Mouse (Mus musculus) liver, embryonic 13.5 days (tissue): ENCODE measurements around the gene Mrap2. TPM values are rescaled to one million over a fixed set of nuclear protein-coding genes. Genes with fewer than 3 reads are reported as not detected.

Experiments used
- ATAC-seq: fragments of 200-750 bp; cut with Nextera tagmentation; 2 replicates; pipeline ENCODE4 v1.8.0; 2017; ENCODE audit warnings: low read depth, mild to moderate bottlenecking, moderate number of reproducible peaks, moderate library complexity
- DNase-seq: peaks from one replicate; pipeline ENCODE4 v3.0.0; 2022
- H3K27ac ChIP-seq: fragments of 300-500 bp; sonication (generic); 2 replicates; pipeline ENCODE4 v1.5.1; 2015; ENCODE audit warnings: moderate library complexity, mild to moderate bottlenecking, inconsistent platforms
- H3K27me3 ChIP-seq: fragments of 300-500 bp; sonication (generic); 2 replicates; pipeline ENCODE4 v1.6.1; 2015; ENCODE audit warnings: mild to moderate bottlenecking, inconsistent platforms
- H3K36me3 ChIP-seq: fragments of 300-500 bp; sonication (generic); 2 replicates; pipeline ENCODE4 v1.6.1; 2015; ENCODE audit warnings: mild to moderate bottlenecking, inconsistent platforms
- H3K4me1 ChIP-seq: fragments of 300-500 bp; sonication (generic); replicated peaks from 2 replicates; pipeline ENCODE4 v1.6.1; 2015; ENCODE audit warnings: inconsistent platforms
- H3K4me2 ChIP-seq: fragments of 300-500 bp; sonication (generic); 2 replicates; pipeline ENCODE4 v1.6.1; 2015; ENCODE audit warnings: inconsistent platforms, mild to moderate bottlenecking, moderate library complexity
- H3K4me3 ChIP-seq: fragments of 300-500 bp; sonication (generic); replicated peaks from 2 replicates; pipeline ENCODE4 v1.5.1; 2015; ENCODE audit warnings: mild to moderate bottlenecking, inconsistent platforms
- H3K9ac ChIP-seq: fragments of 300-500 bp; sonication (generic); 2 replicates; pipeline ENCODE4 v1.6.1; 2015; ENCODE audit warnings: mild to moderate bottlenecking, inconsistent platforms
- H3K9me3 ChIP-seq: fragments of 300-500 bp; sonication (generic); replicated peaks from 2 replicates; pipeline ENCODE4 v1.6.1; 2016; ENCODE audit warnings: inconsistent platforms
- WGBS: fragments of 180-500 bp; shearing (Covaris S2); methylation state at CpG from one replicate; pipeline ENCODE4 v1.1.7; 2015; ENCODE audit not compliant: insufficient replicate concordance; 5-methylcytosine and 5-hydroxymethylcytosine counted together
- polyA plus RNA-seq: library from polyadenylated mRNA; unstranded; fragments of >200 nt; fragmentation: Nextera tagmentation; extraction: Ambion mirVana; gene quantifications from 2 replicates; pipeline ENCODE4 v1.2.1, GENCODE M21; 2015

The Mrap2 gene
- polyA plus RNA-seq, 1 experiment from 2014 or later: not detected

DNA sequence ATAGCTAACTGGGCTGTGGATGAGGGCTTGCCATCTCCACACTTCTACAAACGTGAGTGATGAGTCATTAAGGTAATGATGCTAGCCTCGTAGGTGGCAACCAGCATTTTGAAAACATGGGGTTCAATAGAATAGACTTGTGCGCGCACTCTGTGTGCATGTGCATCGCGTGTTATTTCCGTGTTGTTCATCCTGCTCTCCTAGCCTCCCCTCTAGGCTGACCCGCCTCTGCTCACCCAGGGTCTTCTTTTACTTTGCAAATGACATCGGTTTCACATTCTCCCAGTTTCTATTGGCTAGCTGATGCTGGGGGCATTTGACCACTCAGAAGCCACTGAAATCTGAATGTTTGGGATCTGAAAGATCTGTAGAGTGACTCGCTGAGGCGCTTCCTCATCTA, 1.6 kb downstream of the Mrap2 start:
- Histone ChIP-seq H3K27ac (no peak overlapping the region), H3K4me1 (no peaks in the 10 kb centered on the region), H3K9me3 (no peaks in the 10 kb centered on the region), H3K9ac (no peak overlapping the region), H3K27me3 (peaks cover 36% of the 10 kb centered on the region), H3K4me2 (no peak overlapping the region), H3K4me3 (no peak overlapping the region), H3K36me3 (no peaks in the 10 kb centered on the region)
- DNase-seq (no peak), ATAC-seq (no peak)
- WGBS: 29% methylated on average over 11 of the region's 11 CpGs

DNA sequence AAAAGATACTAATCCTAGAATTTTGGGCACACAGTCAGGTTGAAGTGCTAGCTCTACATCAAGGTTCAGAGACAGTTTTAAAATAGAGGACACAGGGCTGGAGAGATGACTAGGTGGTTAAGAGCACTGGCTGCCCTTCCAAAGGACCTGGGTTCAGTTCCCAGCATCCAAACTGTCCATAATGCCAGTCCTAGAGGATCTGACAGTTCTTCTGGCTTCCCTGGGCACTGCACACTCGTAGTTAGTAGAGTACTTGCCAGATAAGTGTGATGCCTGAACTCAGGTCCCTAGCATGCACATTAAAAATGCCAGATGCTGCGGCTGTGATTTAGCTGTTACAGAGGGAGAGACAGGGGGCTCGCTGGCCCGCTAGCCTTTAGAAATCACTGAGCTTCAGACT, 2.3 kb downstream of the Mrap2 start:
- 66% methylated on average over 4 of the region's 4 CpGs for WGBS
- ATAC-seq (no peak), DNase-seq (no peak)
- no peak overlapping the region for H3K4me2 ChIP-seq
- no peaks in the 10 kb centered on the region for H3K4me1 ChIP-seq
- H3K9ac ChIP-seq: no peak overlapping the region
- no peak overlapping the region for H3K4me3 ChIP-seq
- H3K27me3 ChIP-seq: peaks cover 36% of the 10 kb centered on the region
- no peaks in the 10 kb centered on the region for H3K36me3 ChIP-seq
- no peak overlapping the region for H3K27ac ChIP-seq
- no peaks in the 10 kb centered on the region for H3K9me3 ChIP-seq

DNA sequence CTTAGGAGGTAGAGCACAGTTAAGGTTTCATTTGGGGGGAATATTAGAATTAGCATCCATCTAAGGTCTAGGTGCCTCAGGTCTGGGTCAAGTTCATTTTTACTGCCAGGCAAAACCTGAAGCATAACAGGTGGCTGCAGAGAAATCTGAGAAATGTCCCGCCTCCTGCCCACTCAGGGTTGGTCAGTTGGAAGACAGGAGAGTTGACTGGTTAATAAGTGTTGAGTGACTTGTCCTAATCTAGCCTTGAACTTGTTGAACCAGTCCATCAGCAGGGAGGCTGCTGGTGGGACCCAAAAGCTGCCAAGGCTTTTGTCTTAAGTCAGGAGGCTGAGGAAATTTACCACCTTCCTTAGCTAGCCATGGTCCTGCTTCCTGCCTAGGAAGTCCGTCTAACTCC, 3.8 kb downstream of the Mrap2 start:
- Histone ChIP-seq H3K9me3 (no peaks in the 10 kb centered on the region), H3K27me3 (peaks cover 36% of the 10 kb centered on the region), H3K9ac (no peak overlapping the region), H3K4me2 (no peak overlapping the region), H3K4me1 (no peaks in the 10 kb centered on the region), H3K36me3 (no peaks in the 10 kb centered on the region), H3K4me3 (no peak overlapping the region), H3K27ac (no peak overlapping the region)
- ATAC-seq (no peak), DNase-seq (no peak)
- WGBS: 62% methylated on average over 2 of the region's 2 CpGs

DNA sequence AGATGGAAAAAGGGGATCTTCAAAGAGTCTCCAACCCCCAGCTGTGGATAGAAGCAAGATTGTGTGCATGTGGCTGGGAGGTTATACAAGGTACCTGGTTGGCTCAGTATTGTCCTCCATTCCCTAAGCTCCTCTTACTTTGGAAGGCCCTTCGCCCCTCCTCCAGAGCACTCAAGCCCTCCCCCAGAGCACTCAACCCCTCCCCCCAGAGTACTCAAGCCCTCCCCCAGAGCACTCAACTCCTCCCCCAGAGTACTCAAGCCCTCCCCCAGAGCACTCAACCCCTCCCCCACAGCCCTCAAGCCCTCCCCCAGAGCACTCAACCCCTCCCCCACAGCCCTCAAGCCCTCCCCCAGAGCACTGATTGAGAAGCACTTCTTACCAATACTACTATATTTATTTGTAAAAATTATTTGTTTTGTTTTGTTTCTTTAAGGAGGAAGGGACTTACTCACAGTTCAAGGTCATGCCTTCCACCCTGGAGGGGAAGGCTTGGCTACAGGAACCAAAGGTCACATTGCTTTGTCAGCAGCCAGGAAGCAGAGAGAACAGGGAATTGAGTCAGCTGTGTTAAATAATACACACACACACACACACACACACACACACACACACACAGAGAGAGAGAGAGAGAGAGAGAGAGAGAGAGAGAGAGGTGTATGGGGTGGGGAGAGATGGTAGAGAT, 8.7 kb downstream of the Mrap2 start:
- Histone ChIP-seq H3K27me3 (no peaks in the 10 kb centered on the region), H3K4me3 (no peak overlapping the region), H3K9me3 (no peaks in the 10 kb centered on the region), H3K4me1 (no peaks in the 10 kb centered on the region), H3K27ac (no peak overlapping the region), H3K4me2 (no peak overlapping the region), H3K36me3 (no peaks in the 10 kb centered on the region), H3K9ac (no peak overlapping the region)
- WGBS: 92% methylated on average over 1 of the region's 1 CpGs
- ATAC-seq (no peak), DNase-seq (no peak)

DNA sequence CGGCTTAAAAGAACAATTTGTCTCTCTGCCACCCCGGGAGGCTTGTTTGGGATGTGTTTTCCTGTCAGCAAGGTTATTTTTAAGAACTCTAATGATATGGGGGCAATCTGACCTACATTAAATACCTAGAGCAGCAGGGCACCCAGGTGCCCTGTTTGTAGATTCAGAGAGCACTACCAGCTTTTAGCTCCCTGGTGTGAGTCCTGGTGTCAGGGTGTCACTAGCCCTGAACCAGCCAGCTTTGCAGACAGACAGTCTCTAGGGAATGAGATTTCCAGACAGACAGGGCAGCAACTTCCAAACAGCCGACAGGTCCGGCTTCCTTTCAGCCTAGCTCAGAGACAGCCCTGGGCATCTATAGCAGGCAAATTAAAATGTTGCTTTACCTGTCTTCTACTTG, 18.5 kb downstream of the Mrap2 start:
- DNase-seq: no peak
- ATAC-seq: no peak
- no peak overlapping the region for H3K9ac ChIP-seq
- 69% methylated on average over 4 of the region's 4 CpGs for WGBS
- no peaks in the 10 kb centered on the region for H3K4me1 ChIP-seq
- no peak overlapping the region for H3K27ac ChIP-seq
- no peak overlapping the region for H3K4me3 ChIP-seq
- no peaks in the 10 kb centered on the region for H3K27me3 ChIP-seq
- H3K36me3 ChIP-seq: no peaks in the 10 kb centered on the region
- H3K4me2 ChIP-seq: no peak overlapping the region
- H3K9me3 ChIP-seq: no peaks in the 10 kb centered on the region

DNA sequence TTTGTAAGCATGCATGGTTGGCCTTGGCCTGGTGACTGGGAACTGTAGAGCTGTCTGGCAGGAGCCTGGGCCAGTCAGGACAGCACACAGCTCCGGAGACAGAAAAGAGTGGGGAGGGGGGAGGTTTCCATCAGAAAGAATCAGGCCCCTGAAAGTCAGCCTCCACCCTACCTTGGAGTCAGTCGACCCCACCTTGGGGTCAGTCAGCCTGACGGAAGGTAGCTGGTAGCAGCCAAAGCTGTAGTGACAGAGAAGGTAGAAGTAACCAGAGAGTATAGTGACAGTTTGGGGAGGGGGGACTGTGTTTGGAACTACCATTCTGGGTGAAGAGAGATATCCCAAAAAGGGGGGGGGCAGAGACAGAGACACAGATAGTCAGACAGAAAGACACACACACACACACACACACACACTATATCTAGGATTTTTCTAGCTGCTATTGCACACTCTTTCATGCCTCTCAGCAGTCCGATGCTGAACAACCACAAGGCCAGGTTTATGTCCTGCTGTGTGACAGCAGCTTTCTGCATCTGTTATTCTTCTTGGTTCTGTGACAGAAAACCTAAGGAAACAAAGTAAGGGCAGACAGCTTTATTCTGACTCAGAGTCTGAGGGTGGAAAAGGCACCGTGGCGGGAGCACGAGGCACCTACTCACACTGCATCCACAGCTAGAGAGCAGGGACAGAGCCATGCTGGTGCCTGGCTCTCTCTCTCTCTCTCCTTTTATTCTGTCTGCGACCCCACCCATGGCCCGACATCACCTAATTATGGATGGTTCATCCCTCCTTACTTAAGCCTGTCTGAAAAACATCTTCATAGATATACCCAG, 23.1 kb downstream of the Mrap2 start:
- H3K9me3 ChIP-seq: no peaks in the 10 kb centered on the region
- no peak overlapping the region for H3K27ac ChIP-seq
- H3K36me3 ChIP-seq: no peaks in the 10 kb centered on the region
- H3K4me3 ChIP-seq: no peak overlapping the region
- ATAC-seq (no peak), DNase-seq (no peak)
- no peak overlapping the region for H3K9ac ChIP-seq
- H3K27me3 ChIP-seq: no peaks in the 10 kb centered on the region
- 65% methylated on average over 9 of the region's 9 CpGs for WGBS
- H3K4me2 ChIP-seq: no peak overlapping the region
- no peaks in the 10 kb centered on the region for H3K4me1 ChIP-seq

DNA sequence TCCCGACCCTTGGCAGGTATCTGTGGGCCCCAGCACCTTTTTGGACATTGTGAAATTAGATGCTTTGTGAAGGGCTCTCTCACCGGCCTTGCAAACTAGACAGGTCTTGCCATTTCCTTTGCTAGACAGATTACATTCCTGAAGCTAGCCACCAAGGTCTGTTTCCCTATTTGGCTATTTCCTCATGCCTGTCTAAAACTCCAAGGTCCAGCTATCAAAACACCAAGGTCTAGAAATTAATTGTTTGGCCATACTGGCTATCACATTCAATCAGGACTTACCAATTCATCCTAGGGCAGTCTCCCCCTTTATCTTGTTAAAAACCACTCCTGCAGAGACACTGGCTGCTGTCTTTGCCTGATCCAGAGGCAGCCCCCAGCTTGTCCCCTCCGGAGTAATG, 23.9 kb downstream of the Mrap2 start:
- ATAC-seq (no peak), DNase-seq (no peak)
- no peak overlapping the region for H3K4me3 ChIP-seq
- H3K27me3 ChIP-seq: no peaks in the 10 kb centered on the region
- H3K9me3 ChIP-seq: no peaks in the 10 kb centered on the region
- WGBS: 39% methylated on average over 3 of the region's 3 CpGs
- H3K9ac ChIP-seq: no peak overlapping the region
- H3K36me3 ChIP-seq: no peaks in the 10 kb centered on the region
- no peak overlapping the region for H3K27ac ChIP-seq
- H3K4me2 ChIP-seq: no peak overlapping the region
- no peaks in the 10 kb centered on the region for H3K4me1 ChIP-seq

DNA sequence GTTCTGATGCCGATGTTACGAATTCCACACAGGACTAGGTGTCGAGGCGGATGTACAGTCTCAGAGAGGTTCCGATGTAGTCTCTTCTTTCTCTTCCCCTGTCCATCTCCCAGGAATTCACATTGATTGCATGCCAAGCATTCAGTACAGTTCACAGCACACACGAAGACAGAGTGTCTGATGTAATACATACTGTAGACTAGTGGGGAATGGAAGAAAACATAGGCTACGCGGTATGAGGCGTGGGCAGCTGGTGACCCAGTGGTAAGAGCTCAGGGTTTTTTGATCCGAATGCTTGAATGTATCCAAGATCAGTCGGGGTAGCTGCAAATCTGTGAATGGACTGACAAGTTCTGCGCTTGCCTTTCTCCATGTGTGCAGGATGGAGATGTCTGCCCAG, 25.0 kb downstream of the Mrap2 start:
- 74% methylated on average over 12 of the region's 12 CpGs for WGBS
- DNase-seq (no peak), ATAC-seq (no peak)
- Histone ChIP-seq H3K9me3 (no peaks in the 10 kb centered on the region), H3K4me1 (no peaks in the 10 kb centered on the region), H3K27ac (no peak overlapping the region), H3K4me2 (no peak overlapping the region), H3K27me3 (no peaks in the 10 kb centered on the region), H3K9ac (no peak overlapping the region), H3K4me3 (no peak overlapping the region), H3K36me3 (no peaks in the 10 kb centered on the region)

DNA sequence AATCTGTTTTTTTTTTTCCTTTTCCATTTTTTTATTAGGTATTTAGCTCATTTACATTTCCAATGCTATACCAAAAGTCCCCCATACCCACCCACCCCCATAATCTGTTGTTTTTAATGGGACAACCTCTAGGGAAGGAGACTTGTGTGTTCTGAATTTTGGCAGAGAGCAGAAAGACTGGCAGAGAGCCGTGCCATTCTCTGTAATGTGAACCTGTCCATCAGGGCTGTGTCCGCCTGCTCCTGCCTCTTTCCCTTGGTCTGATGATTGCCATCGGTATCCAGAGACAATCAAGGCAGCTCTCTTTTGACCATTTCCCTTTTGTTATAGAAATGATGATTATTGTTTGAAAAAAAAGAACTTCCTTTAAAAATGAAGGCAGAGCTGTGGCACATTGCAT, 26.8 kb downstream of the Mrap2 start:
- no peak for ATAC-seq
- H3K27ac ChIP-seq: no peak overlapping the region
- no peaks in the 10 kb centered on the region; the same call in 1 of the 2 replicates for H3K27me3 ChIP-seq
- H3K9me3 ChIP-seq: no peaks in the 10 kb centered on the region
- 63% methylated on average over 3 of the region's 3 CpGs for WGBS
- no peak overlapping the region for H3K4me2 ChIP-seq
- no peak overlapping the region for H3K9ac ChIP-seq
- no peak for DNase-seq
- H3K4me1 ChIP-seq: no peaks in the 10 kb centered on the region
- H3K36me3 ChIP-seq: no peaks in the 10 kb centered on the region
- no peak overlapping the region for H3K4me3 ChIP-seq

DNA sequence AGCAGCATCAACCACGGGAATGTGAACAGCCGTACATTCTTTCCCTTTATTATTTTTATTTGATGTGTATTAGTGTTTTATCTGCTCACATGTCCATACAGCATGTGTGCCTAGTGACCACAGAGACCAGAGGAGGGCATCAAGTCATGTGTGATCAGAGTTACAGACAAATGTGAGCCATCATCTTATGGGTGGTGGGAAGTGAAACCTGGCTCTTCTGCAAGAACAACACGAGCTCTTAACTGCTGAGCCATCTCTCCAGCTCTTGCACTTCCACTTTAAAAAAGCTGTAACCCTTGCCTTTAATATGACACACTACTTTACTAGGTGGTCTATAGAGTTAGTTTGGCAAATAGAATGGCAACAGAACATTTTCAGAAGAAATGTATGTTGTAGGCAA, 27.4 kb downstream of the Mrap2 start:
- WGBS: 55% methylated on average over 3 of the region's 3 CpGs
- Histone ChIP-seq H3K9ac (no peak overlapping the region), H3K36me3 (no peaks in the 10 kb centered on the region), H3K4me3 (no peak overlapping the region), H3K27ac (no peak overlapping the region), H3K9me3 (no peaks in the 10 kb centered on the region), H3K4me1 (no peaks in the 10 kb centered on the region), H3K4me2 (no peak overlapping the region), H3K27me3 (no peaks in the 10 kb centered on the region; the same call in 1 of the 2 replicates)
- DNase-seq: no peak
- ATAC-seq: no peak

DNA sequence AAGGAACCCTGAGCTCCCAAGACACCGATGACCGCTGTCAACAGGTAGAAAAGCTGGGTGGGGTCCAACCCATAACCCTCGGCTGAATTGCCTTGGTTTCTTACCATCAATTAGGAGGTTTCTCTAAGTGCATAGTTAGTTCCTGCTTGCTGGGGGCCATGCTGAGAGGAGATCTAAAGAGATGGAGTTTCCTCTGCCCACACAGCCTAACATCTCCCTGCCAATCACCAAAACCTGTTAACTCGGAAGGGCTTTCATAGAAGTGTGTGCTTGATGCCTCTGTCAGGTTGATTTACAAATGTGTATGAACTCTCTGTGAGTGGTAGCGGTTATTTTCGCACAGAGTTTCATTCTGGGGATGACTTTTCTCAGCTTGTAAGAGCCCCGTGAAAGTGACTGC, 34.4 kb downstream of the Mrap2 start:
- Histone ChIP-seq H3K4me3 (no peak overlapping the region), H3K27ac (no peak overlapping the region), H3K36me3 (no peaks in the 10 kb centered on the region), H3K4me2 (no peak overlapping the region), H3K4me1 (no peaks in the 10 kb centered on the region), H3K9me3 (no peaks in the 10 kb centered on the region), H3K9ac (no peak overlapping the region), H3K27me3 (no peaks in the 10 kb centered on the region; the same call in 1 of the 2 replicates)
- DNase-seq: no peak
- ATAC-seq: no peak
- 46% methylated on average over 7 of the region's 7 CpGs for whole genome bisulfite sequencing

DNA sequence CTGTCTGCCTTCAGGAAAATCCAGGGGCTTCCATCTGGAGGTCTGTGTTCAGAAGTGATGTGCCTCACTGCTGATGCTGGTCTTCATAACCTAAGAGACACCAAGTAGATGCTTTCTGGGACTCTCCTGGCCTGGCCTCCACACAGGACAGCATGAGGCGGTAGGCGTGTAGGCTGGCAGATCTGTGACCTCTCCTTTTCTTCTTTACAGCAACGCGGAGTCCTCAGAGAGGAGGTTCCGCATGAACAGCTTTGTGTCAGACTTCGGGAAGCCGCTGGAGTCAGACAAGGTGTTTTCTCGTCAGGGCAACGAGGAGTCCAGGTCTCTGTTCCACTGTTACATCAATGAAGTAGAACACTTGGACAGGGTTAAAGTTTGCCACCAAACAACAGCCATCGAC, 38.1 kb downstream of the Mrap2 start:
- Histone ChIP-seq H3K4me3 (no peak overlapping the region), H3K27me3 (no peaks in the 10 kb centered on the region), H3K9ac (no peak overlapping the region), H3K36me3 (no peaks in the 10 kb centered on the region), H3K27ac (no peak overlapping the region), H3K9me3 (no peaks in the 10 kb centered on the region), H3K4me2 (no peak overlapping the region), H3K4me1 (no peaks in the 10 kb centered on the region)
- WGBS: 76% methylated on average over 10 of the region's 10 CpGs
- ATAC-seq (no peak), DNase-seq (no peak)
